Mouse (Mus musculus): ENCODE data around the gene Cramp1l.
"Not testable (repeated sequence)": the region's sequence is repeated elsewhere in the genome, so short reads cannot be mapped to it uniquely, and the experiment has no call there.

Gene Cramp1l

GRCm38 (mm10) chr17:24959371-24959770 is 56.2 kb downstream of the Cramp1l start:
- DNase-seq (ENCODE audit: low read depth, low spot score) = no peak

- no peak for DNase-seq (ENCODE audit: low read depth, low spot score)
Observed at GRCm38 (mm10) chr17:24953291-24953690, 62.3 kb downstream of the Cramp1l start.

GRCm38 (mm10) chr17:24950671-24951070 is 64.9 kb downstream of the Cramp1l start:
- no peak for DNase-seq (ENCODE audit: low read depth, low spot score)

GRCm38 (mm10) chr17:24948204-24948603 is 67.4 kb downstream of the Cramp1l start:
- no peak for DNase-seq (ENCODE audit: low read depth, low spot score)

GRCm38 (mm10) chr17:24943589-24943988 is 72.0 kb downstream of the Cramp1l start:
- not testable (repeated sequence) for DNase-seq (ENCODE audit: low read depth, low spot score)

DNA sequence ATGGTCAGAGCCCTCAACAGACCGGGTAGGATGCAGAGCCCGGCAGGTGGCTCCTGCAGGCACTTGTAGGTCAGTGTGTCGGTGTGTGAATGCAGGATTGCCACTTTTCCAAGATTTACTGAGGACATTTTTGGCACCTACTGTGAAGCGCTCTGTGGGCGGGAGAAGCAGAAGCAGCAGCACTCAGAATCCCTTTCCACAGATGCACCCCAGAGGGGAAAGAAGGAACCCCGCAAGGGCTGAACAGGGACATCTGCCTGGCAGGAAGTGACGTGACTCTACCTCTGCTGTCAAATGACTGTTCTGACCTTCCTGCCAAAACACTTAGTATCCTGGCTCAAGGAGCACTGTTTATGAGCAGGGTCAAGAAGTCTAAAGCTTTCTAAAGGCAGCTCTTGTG is 72.6 kb downstream of the Cramp1l start:
- peak; percentile 69 for DNase-seq (ENCODE audit: low read depth, low spot score)

DNA sequence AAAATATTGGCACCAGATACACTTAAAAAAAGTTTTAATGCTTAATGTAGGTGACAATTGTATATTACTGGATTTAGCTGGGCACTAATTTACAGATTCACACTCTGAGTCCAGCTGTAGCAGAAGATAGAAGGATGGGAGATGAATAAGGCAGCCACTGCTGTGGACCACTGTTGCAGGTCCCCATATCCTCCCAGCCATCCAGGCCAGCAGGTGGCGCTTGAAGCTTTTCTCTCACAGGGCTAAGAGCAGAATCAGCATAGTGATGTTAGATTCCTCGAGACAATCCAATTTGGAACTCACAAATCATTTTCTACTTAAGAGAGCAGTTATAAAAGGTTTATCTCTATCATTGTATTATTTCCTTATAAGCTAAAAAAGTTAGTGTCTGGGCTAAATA is 73.1 kb downstream of the Cramp1l start:
- DNase-seq (ENCODE audit: low read depth, low spot score) = not testable (repeated sequence)

DNA sequence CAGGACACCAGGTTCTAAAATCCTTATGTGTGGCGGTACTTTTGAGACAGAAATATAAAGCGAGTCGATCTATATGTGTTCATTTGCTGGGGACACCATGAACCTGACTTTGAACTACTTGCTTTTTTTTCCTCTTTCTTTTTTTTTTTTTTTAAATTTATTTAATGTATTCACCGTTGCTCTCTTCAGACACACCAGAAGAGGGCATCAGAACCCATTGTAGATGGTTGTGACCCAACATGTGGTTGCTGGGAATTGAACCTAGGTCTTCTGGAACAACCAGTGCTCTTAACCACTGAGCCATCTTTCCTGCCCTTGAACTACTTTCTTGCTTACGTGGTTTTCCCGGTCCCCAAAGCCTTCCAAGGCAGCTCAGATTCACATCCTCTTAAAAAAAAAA is 78.3 kb downstream of the Cramp1l start:
- DNase-seq (ENCODE audit: low read depth, low spot score) = no peak

DNA sequence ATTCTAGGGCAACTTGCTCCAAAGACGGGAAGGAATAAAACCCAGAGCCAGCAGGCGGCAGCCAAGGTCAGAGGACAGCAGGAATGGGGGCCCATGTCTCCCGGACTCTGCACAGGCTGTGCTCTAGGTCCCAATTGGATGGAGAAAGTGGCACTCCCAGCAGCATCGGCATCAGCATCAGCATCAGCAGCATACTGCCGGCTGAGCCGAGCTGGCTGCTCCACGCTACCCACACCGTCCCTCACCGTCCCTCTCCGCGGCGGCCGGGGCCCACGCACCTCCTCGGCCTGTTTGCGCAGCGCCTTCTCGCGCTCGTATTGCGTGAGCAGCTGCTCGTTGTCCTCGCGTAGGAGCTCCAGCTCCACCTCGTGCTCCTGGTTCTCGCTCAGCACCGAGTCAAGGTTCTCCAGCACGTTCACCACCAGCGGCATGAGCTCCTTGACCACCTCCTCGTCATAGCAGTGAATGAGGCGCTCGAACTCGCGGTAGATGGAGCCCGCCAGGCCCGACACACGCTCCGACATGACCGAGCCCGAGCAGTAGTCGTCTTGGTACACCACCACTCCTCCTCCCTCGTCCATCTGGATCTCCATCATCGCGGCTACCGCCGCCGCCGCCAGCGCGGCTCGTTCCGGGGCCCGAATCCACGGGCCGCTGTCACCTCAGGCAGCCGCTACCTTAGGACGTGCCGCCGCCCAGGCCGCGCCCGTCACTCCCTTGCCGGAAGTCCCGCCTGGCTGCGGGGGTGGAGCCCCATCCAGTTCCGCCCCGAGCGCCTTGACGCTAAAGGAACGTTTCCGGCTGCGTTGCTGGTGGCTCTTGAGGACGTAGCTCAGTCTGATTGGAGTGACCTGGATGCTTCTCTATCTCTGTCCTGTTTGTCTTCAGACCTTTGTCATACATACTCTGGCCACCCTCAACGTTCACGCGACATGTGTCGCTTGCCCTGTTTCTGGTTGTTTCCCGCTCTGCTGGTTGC is 79.0 kb downstream of the Cramp1l start, which contains the start of gene Mapk8ip3:
TSS of gene Mapk8ip3 (minus strand) at position 719 of the 979 bp plus-strand sequence.
- DNase-seq (ENCODE audit: low read depth, low spot score) = peak; percentile 92

GRCm38 (mm10) chr17:24935666-24936065 is 79.9 kb downstream of the Cramp1l start:
- DNase-seq (ENCODE audit: low read depth, low spot score) = no peak

DNA sequence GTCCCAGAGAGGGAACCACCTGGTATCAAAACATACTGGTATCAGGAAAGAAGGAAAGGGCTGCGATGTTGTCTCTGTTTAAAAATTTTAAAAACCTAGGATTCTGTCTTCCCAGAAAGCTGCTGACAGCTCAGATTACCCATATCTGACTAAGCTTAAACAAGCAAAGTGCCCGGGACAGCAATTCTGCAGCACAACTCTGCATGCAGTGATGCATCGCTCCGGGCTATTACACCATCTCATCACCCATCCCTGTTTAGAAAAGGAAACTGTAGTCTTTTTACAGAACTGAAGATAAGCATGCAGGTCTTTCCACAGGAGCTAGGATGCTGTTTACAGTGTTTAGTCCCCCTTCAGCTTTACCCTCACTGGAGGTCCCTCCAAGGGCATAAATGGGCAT is 80.7 kb downstream of the Cramp1l start:
- DNase-seq (ENCODE audit: low read depth, low spot score) = no peak

DNA sequence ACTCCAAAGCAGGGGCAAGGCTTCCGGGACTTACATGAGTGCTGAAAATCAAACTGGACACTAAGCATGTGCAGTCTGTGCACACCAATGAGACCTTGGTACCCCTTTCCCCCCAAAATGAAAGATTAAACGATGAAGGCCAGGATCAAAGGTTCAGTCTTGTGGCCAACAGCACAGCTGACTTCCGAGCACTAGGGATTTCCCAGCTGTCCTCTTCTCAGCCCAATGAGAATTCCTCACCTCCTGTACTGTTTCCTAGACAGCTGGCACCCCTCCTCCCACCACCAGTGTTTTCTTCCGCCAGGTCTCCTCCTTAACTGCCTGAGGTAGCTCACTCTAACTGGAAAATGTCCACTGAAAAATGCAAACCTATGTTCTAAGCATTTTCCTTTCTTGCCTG is 82.4 kb downstream of the Cramp1l start:
- DNase-seq (ENCODE audit: low read depth, low spot score) = no peak

- DNase-seq (ENCODE audit: low read depth, low spot score) = no peak
Observed at GRCm38 (mm10) chr17:24932431-24932830, 83.2 kb downstream of the Cramp1l start.

DNA sequence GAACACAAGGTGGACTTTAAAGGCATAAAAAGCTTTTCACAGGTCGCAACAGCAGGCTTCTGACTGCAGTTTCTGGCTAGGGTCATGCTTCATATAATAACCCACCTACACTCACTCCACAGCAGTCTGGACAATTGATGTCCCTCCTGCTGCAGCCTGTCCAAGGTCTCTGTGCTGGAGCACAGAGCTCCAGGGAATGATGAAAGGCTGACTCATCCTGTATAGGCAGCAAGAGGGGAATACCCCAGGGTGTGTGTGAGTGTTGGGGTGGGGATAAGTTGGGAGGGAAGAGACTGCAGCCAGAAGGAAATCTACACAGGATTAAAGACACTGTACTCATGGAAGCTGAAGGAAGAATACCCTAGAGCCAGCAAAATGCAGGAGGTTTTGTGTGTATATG is 86.1 kb downstream of the Cramp1l start:
- DNase-seq (ENCODE audit: low read depth, low spot score) = no peak

- DNase-seq (ENCODE audit: low read depth, low spot score) = no peak
Observed at GRCm38 (mm10) chr17:24923246-24923645, 92.3 kb downstream of the Cramp1l start.

DNA sequence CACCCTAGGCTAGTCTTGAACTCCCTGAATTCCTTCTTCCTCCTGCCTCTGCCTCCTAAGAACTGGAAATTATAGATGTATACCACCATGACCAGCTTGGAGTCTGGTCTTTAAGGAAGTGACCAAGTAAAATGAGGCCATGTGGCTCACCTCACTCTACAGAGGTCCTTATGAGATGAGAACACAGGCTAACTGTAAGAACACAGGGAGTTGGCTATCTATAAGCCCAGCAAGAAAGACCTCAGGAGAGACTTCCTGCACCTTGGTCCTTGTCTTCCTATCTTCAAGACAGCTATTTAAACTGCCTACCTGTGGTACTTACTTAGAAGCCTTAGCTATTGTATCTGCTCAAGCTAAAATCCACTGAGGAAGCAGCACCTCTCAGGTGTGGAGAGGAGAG is 101.6 kb downstream of the Cramp1l start:
- DNase-seq (ENCODE audit: low read depth, low spot score) = no peak
